In genomic region chr4:124685897-124686402, GRCm38 (mm10) we compare ENCODE assay signal across 15 mouse cellular contexts. TPM values are rescaled to one million over a fixed set of nuclear protein-coding genes. Genes with fewer than 3 reads are reported as not detected.
DNase-seq lines count a peak whose midpoint lies in the region; ATAC-seq and TF ChIP-seq lines count a peak whose summit lies in the region.
"Had no signal": no experiment of that assay in that cellular context is flagged by ENCODE, and none has a peak within 500 bp of the region (broad histone marks: within the 10 kb centered on the region; RNA-seq: fewer than 3 reads in every experiment).

No protein-coding gene starts in this region.

- DNase-seq in adrenal gland, adult 2 months: peak; percentile 76
- no peak for DNase-seq in adrenal gland, postnatal 25 days
- no peak for DNase-seq in kidney, postnatal 0 days (ENCODE audit: low spot score)
- peak; percentile 63 for DNase-seq in 416B (ENCODE audit: low read depth)
- DNase-seq: cerebellum, adult 11-12 months; kidney, adult 8-10 months; spleen, adult 18-20 months had no signal

- 0 out of 2 replicates have a peak overlapping the region, but pooled peaks have one; percentile 40 for H3K9ac ChIP-seq in kidney, postnatal 0 days (ENCODE audit: low read depth, low read length)
- no peak overlapping the region for H3K9ac ChIP-seq in kidney, embryonic 15.5 days
- peak overlapping the region; percentile 22; the same call in 1 of the 2 replicates for H3K9ac ChIP-seq in heart, embryonic 14.5 days (ENCODE audit: low read length)
- H3K9ac ChIP-seq in midbrain, embryonic 13.5 days (replicated peaks): no peak overlapping the region
- H3K9ac ChIP-seq in intestine, embryonic 15.5 days: no peak overlapping the region
- H3K9ac ChIP-seq: hindbrain, embryonic 13.5 days had no signal

- H3K27me3 ChIP-seq in kidney, postnatal 0 days (ENCODE audit: insufficient read depth, low read length): no peaks in the 10 kb centered on the region
- no peaks in the 10 kb centered on the region for H3K27me3 ChIP-seq in kidney, embryonic 15.5 days
- no peaks in the 10 kb centered on the region for H3K27me3 ChIP-seq in heart, embryonic 14.5 days (ENCODE audit: control insufficient read depth, insufficient read depth, low read length)
- H3K27me3 ChIP-seq in midbrain, embryonic 13.5 days: no peaks in the 10 kb centered on the region
- no peaks in the 10 kb centered on the region for H3K27me3 ChIP-seq in intestine, embryonic 15.5 days (replicated peaks)
- H3K27me3 ChIP-seq: hindbrain, embryonic 13.5 days had no signal

- 63% methylated on average over 8 of the region's 8 CpGs for WGBS in kidney, postnatal 0 days
- WGBS in kidney, embryonic 15.5 days: 62% methylated on average over 8 of the region's 8 CpGs
- WGBS in heart, embryonic 14.5 days: 57% methylated on average over 8 of the region's 8 CpGs
- WGBS in midbrain, embryonic 13.5 days: 90% methylated on average over 8 of the region's 8 CpGs
- 80% methylated on average over 8 of the region's 8 CpGs for WGBS in intestine, embryonic 15.5 days

- no peak overlapping the region for H3K4me2 ChIP-seq in kidney, postnatal 0 days (ENCODE audit: low read length)
- H3K4me2 ChIP-seq in kidney, embryonic 15.5 days: no peak overlapping the region
- no peak overlapping the region for H3K4me2 ChIP-seq in heart, embryonic 14.5 days (ENCODE audit: low read length)
- no peak overlapping the region for H3K4me2 ChIP-seq in midbrain, embryonic 13.5 days (replicated peaks)
- H3K4me2 ChIP-seq in intestine, embryonic 15.5 days (replicated peaks): no peak overlapping the region
- H3K4me2 ChIP-seq: hindbrain, embryonic 13.5 days had no signal

- peaks cover 21% of the 10 kb centered on the region for H3K36me3 ChIP-seq in kidney, postnatal 0 days (ENCODE audit: insufficient read depth, low read length)
- peaks cover 66% of the 10 kb centered on the region for H3K36me3 ChIP-seq in kidney, embryonic 15.5 days
- H3K36me3 ChIP-seq in heart, embryonic 14.5 days (ENCODE audit: control insufficient read depth, insufficient read depth, low read length): peaks cover 71% of the 10 kb centered on the region
- peaks cover 57% of the 10 kb centered on the region for H3K36me3 ChIP-seq in midbrain, embryonic 13.5 days
- H3K36me3 ChIP-seq in intestine, embryonic 15.5 days: peaks cover 12% of the 10 kb centered on the region

- no peak overlapping the region for H3K4me3 ChIP-seq in kidney, postnatal 0 days (replicated peaks; ENCODE audit: low read depth, low read length)
- no peak overlapping the region for H3K4me3 ChIP-seq in kidney, embryonic 15.5 days (replicated peaks)
- no peak overlapping the region for H3K4me3 ChIP-seq in heart, embryonic 14.5 days (ENCODE audit: control insufficient read depth in 1 of 2, insufficient read depth in 1 of 2, low read depth in 1 of 2, low read length in 2 of 2)
- H3K4me3 ChIP-seq in midbrain, embryonic 13.5 days (replicated peaks): no peak overlapping the region
- no peak overlapping the region for H3K4me3 ChIP-seq in intestine, embryonic 15.5 days (replicated peaks)
- H3K4me3 ChIP-seq: hindbrain, embryonic 13.5 days had no signal

- no peaks in the 10 kb centered on the region for H3K9me3 ChIP-seq in kidney, postnatal 0 days (replicated peaks; ENCODE audit: low read length)
- no peaks in the 10 kb centered on the region for H3K9me3 ChIP-seq in kidney, embryonic 15.5 days (replicated peaks)
- H3K9me3 ChIP-seq in heart, embryonic 14.5 days (ENCODE audit: control insufficient read depth, low read length): no peaks in the 10 kb centered on the region
- H3K9me3 ChIP-seq in midbrain, embryonic 13.5 days: no peaks in the 10 kb centered on the region
- no peaks in the 10 kb centered on the region for H3K9me3 ChIP-seq in intestine, embryonic 15.5 days
- H3K9me3 ChIP-seq: G1E; hindbrain, embryonic 13.5 days had no signal

- no peak overlapping the region; the same call in 1 of the 2 replicates for H3K27ac ChIP-seq in kidney, postnatal 0 days
- H3K27ac ChIP-seq in kidney, embryonic 15.5 days: no peak overlapping the region
- peak overlapping the region; percentile 74 to 79 for H3K27ac ChIP-seq in heart, embryonic 14.5 days (replicated peaks in 1 of 2; ENCODE audit: control insufficient read depth in 1 of 2, insufficient read depth in 1 of 2, low read depth in 2 of 2, low read length in 2 of 2)
- no peak overlapping the region for H3K27ac ChIP-seq in midbrain, embryonic 13.5 days
- no peak overlapping the region for H3K27ac ChIP-seq in intestine, embryonic 15.5 days
- H3K27ac ChIP-seq: hindbrain, embryonic 13.5 days had no signal

- TF ChIP-seq CTCF in kidney, postnatal 0 days (IDR thresholded peaks at IDR 0.05; ENCODE audit: low read depth): no peak

- no peaks in the 10 kb centered on the region for H3K4me1 ChIP-seq in kidney, postnatal 0 days (replicated peaks; ENCODE audit: insufficient read depth, low read length)
- peaks cover 7% of the 10 kb centered on the region for H3K4me1 ChIP-seq in kidney, embryonic 15.5 days
- peaks cover 3 to 6% of the 10 kb centered on the region in 2 experiments; a peak in 2 of 4 replicates for H3K4me1 ChIP-seq in heart, embryonic 14.5 days (ENCODE audit: control insufficient read depth in 2 of 2, insufficient read depth in 2 of 2, low read length in 2 of 2)
- H3K4me1 ChIP-seq in midbrain, embryonic 13.5 days (replicated peaks): peaks cover 4% of the 10 kb centered on the region
- H3K4me1 ChIP-seq in intestine, embryonic 15.5 days (replicated peaks): no peaks in the 10 kb centered on the region

- ATAC-seq in kidney, postnatal 0 days (replicated peaks; ENCODE audit: low FRiP score, low read depth): no peak
- ATAC-seq in kidney, embryonic 15.5 days (replicated peaks; ENCODE audit: low FRiP score): no peak
- no peak for ATAC-seq in heart, embryonic 14.5 days (ENCODE audit: insufficient number of reproducible peaks, insufficient read depth, low FRiP score, low read depth)
- ATAC-seq in midbrain, embryonic 13.5 days: no peak
- no peak for ATAC-seq in intestine, embryonic 15.5 days
- ATAC-seq: activated CD4-positive, CD25-positive, alpha-beta regulatory T cell, adult 4 months had no signal

RNA-seq across cellular contexts. Expression of gene Utp11, which starts 7.5 kb away (rescaled TPM):
- total RNA-seq in adrenal gland, adult 2 months (2021): 10 to 100 TPM; 33.4 to 33.5 TPM
- 2.0 and 2.1 TPM in 2 replicates for polyA plus RNA-seq in adrenal gland, adult 2 months (2012; rRNA removed)
- total RNA-seq in adrenal gland, postnatal 25 days (2021): 38.1 and 43.0 TPM in 2 replicates
- 61.8 and 63.0 TPM in 2 replicates for polyA plus RNA-seq in kidney, postnatal 0 days (2015; fragmentation: Nextera tagmentation; extraction: Ambion mirVana)
- 78.5 and 81.9 TPM in 2 replicates for polyA plus RNA-seq in kidney, embryonic 15.5 days (2015; fragmentation: Nextera tagmentation; extraction: Ambion mirVana)
- 38.8 and 42.5 TPM in 2 replicates for polyA plus RNA-seq in heart, embryonic 14.5 days (2014; fragmentation: Nextera tagmentation; extraction: Ambion mirVana)
- 48.3 and 51.1 TPM in 2 replicates for polyA plus RNA-seq in midbrain, embryonic 13.5 days (2015; fragmentation: Nextera tagmentation; extraction: Ambion mirVana)
- 58.7 and 67.6 TPM in 2 replicates for polyA plus RNA-seq in intestine, embryonic 15.5 days (2015; fragmentation: Nextera tagmentation; extraction: Ambion mirVana)

RNA-seq across cellular contexts. Expression of gene Fhl3, which starts 14.6 kb away (rescaled TPM):
- total RNA-seq in adrenal gland, adult 2 months (2021): 10 to 100 TPM in 1 of 2 experiments, 1 to 10 TPM in 1; 6.6 to 15.7 TPM
- polyA plus RNA-seq in adrenal gland, adult 2 months (2012; rRNA removed): 23.6 and 27.6 TPM in 2 replicates
- 6.7 and 8.7 TPM in 2 replicates for total RNA-seq in adrenal gland, postnatal 25 days (2021)
- 9.4 and 10.0 TPM in 2 replicates for polyA plus RNA-seq in kidney, postnatal 0 days (2015; fragmentation: Nextera tagmentation; extraction: Ambion mirVana)
- 8.4 and 12.4 TPM in 2 replicates for polyA plus RNA-seq in kidney, embryonic 15.5 days (2015; fragmentation: Nextera tagmentation; extraction: Ambion mirVana)
- polyA plus RNA-seq in heart, embryonic 14.5 days (2014; fragmentation: Nextera tagmentation; extraction: Ambion mirVana): 6.8 and 7.0 TPM in 2 replicates
- polyA plus RNA-seq in midbrain, embryonic 13.5 days (2015; fragmentation: Nextera tagmentation; extraction: Ambion mirVana): 2.8 and 3.0 TPM in 2 replicates
- 8.8 and 11.8 TPM in 2 replicates for polyA plus RNA-seq in intestine, embryonic 15.5 days (2015; fragmentation: Nextera tagmentation; extraction: Ambion mirVana)

RNA-seq across cellular contexts. Expression of gene Sf3a3, which starts 28.6 kb away (rescaled TPM):
- total RNA-seq in adrenal gland, adult 2 months (2021): 10 to 100 TPM; 30.6 to 40.0 TPM
- 2.8 and 3.8 TPM in 2 replicates for polyA plus RNA-seq in adrenal gland, adult 2 months (2012; rRNA removed)
- 40.2 and 46.8 TPM in 2 replicates for total RNA-seq in adrenal gland, postnatal 25 days (2021)
- polyA plus RNA-seq in kidney, postnatal 0 days (2015; fragmentation: Nextera tagmentation; extraction: Ambion mirVana): 92.4 and 103 TPM in 2 replicates
- 171 and 175 TPM in 2 replicates for polyA plus RNA-seq in kidney, embryonic 15.5 days (2015; fragmentation: Nextera tagmentation; extraction: Ambion mirVana)
- polyA plus RNA-seq in heart, embryonic 14.5 days (2014; fragmentation: Nextera tagmentation; extraction: Ambion mirVana): 73.4 and 73.5 TPM in 2 replicates
- polyA plus RNA-seq in midbrain, embryonic 13.5 days (2015; fragmentation: Nextera tagmentation; extraction: Ambion mirVana): 147 and 153 TPM in 2 replicates
- 131 and 133 TPM in 2 replicates for polyA plus RNA-seq in intestine, embryonic 15.5 days (2015; fragmentation: Nextera tagmentation; extraction: Ambion mirVana)

RNA-seq across cellular contexts. Expression of gene Pou3f1, which starts 29.3 kb away (rescaled TPM):
- under 1 TPM in 1 of 2 experiments, not detected in 1; 0.10 TPM for total RNA-seq in adrenal gland, adult 2 months (2021)
- polyA plus RNA-seq in adrenal gland, adult 2 months (2012; rRNA removed): 0.15 and 0.26 TPM in 2 replicates
- not detected in 2 replicates for total RNA-seq in adrenal gland, postnatal 25 days (2021)
- polyA plus RNA-seq in kidney, postnatal 0 days (2015; fragmentation: Nextera tagmentation; extraction: Ambion mirVana): 0.43 and 0.57 TPM in 2 replicates
- 0.62 and 0.69 TPM in 2 replicates for polyA plus RNA-seq in kidney, embryonic 15.5 days (2015; fragmentation: Nextera tagmentation; extraction: Ambion mirVana)
- polyA plus RNA-seq in heart, embryonic 14.5 days (2014; fragmentation: Nextera tagmentation; extraction: Ambion mirVana): 0.19 and 0.20 TPM in 2 replicates
- polyA plus RNA-seq in midbrain, embryonic 13.5 days (2015; fragmentation: Nextera tagmentation; extraction: Ambion mirVana): 14.2 and 19.3 TPM in 2 replicates
- 0.05 and 0.11 TPM in 2 replicates for polyA plus RNA-seq in intestine, embryonic 15.5 days (2015; fragmentation: Nextera tagmentation; extraction: Ambion mirVana)
- total RNA-seq: liver, adult 2 months had no signal
- polyA plus RNA-seq: activated CD4-positive, CD25-positive, alpha-beta regulatory T cell, adult 4 months; G1E; liver, adult 2 months had no signal

RNA-seq across cellular contexts. Expression of gene Inpp5b, which starts 55.7 kb away (rescaled TPM):
- total RNA-seq in adrenal gland, adult 2 months (2021): 10 to 100 TPM; 20.1 to 26.0 TPM
- 11.9 and 16.3 TPM in 2 replicates for polyA plus RNA-seq in adrenal gland, adult 2 months (2012; rRNA removed)
- 20.9 and 24.8 TPM in 2 replicates for total RNA-seq in adrenal gland, postnatal 25 days (2021)
- polyA plus RNA-seq in kidney, postnatal 0 days (2015; fragmentation: Nextera tagmentation; extraction: Ambion mirVana): 21.8 and 27.0 TPM in 2 replicates
- polyA plus RNA-seq in kidney, embryonic 15.5 days (2015; fragmentation: Nextera tagmentation; extraction: Ambion mirVana): 29.6 and 33.7 TPM in 2 replicates
- polyA plus RNA-seq in heart, embryonic 14.5 days (2014; fragmentation: Nextera tagmentation; extraction: Ambion mirVana): 17.3 and 18.6 TPM in 2 replicates
- polyA plus RNA-seq in midbrain, embryonic 13.5 days (2015; fragmentation: Nextera tagmentation; extraction: Ambion mirVana): 25.4 and 30.4 TPM in 2 replicates
- 24.4 and 28.7 TPM in 2 replicates for polyA plus RNA-seq in intestine, embryonic 15.5 days (2015; fragmentation: Nextera tagmentation; extraction: Ambion mirVana)

Comparison
In these comparisons a context has a peak if more than half of its experiments do, and no peak if none do; other contexts are left out.
1. DNase-seq: peak in adrenal gland, adult 2 months (single experiment) and 416B (single experiment); none in adrenal gland, postnatal 25 days (single experiment) and kidney, postnatal 0 days (single experiment).
2. H3K9ac ChIP-seq: peak in kidney, postnatal 0 days (single experiment) and heart, embryonic 14.5 days (single experiment); none in kidney, embryonic 15.5 days (single experiment), midbrain, embryonic 13.5 days (single experiment) and intestine, embryonic 15.5 days (single experiment).
3. H3K27ac ChIP-seq: peak in heart, embryonic 14.5 days (2 of 2); none in kidney, postnatal 0 days (single experiment), kidney, embryonic 15.5 days (single experiment), midbrain, embryonic 13.5 days (single experiment) and intestine, embryonic 15.5 days (single experiment).
4. RNA of gene Utp11, which starts 7.5 kb away (polyA plus RNA-seq): 78.5 to 81.9 TPM in kidney, embryonic 15.5 days, 58.7 to 67.6 TPM in intestine, embryonic 15.5 days, 61.8 to 63.0 TPM in kidney, postnatal 0 days, 48.3 to 51.1 TPM in midbrain, embryonic 13.5 days and 38.8 to 42.5 TPM in heart, embryonic 14.5 days; 2.0 to 2.1 TPM in adrenal gland, adult 2 months; every median in the first group is over 10 times any median in the second.
5. RNA of gene Sf3a3, which starts 28.6 kb away (polyA plus RNA-seq): 171 to 175 TPM in kidney, embryonic 15.5 days, 147 to 153 TPM in midbrain, embryonic 13.5 days, 131 to 133 TPM in intestine, embryonic 15.5 days, 92.4 to 103 TPM in kidney, postnatal 0 days and 73.4 to 73.5 TPM in heart, embryonic 14.5 days; 2.8 to 3.8 TPM in adrenal gland, adult 2 months; every median in the first group is over 10 times any median in the second.